Mouse (Mus musculus) embryonic facial prominence, embryonic 10.5 days (tissue): ENCODE data around the gene Sla2. TPM values are rescaled to one million over a fixed set of nuclear protein-coding genes. Genes with fewer than 3 reads are reported as not detected.
"Not testable (repeated sequence)": the region's sequence is repeated elsewhere in the genome, so short reads cannot be mapped to it uniquely, and the experiment has no call there.

Experiments used
- DNase-seq: peaks from one replicate; pipeline ENCODE4 v3.0.0-alpha.2; 2017; ENCODE audit warnings: low spot score
- H3K27ac ChIP-seq: fragments of 300-500 bp; sonication (generic); replicated peaks from 2 replicates; pipeline ENCODE4 v1.5.1; 2016; ENCODE audit warnings: mild to moderate bottlenecking
- H3K27me3 ChIP-seq: fragments of 300-500 bp; sonication (generic); replicated peaks from 2 replicates; pipeline ENCODE4 v1.6.1; 2016; ENCODE audit warnings: low read depth, mild to moderate bottlenecking; ENCODE audit not compliant: poor library complexity, severe bottlenecking
- H3K36me3 ChIP-seq: fragments of 300-500 bp; sonication (generic); replicated peaks from 2 replicates; pipeline ENCODE4 v1.6.1; 2016; ENCODE audit warnings: mild to moderate bottlenecking, moderate library complexity
- H3K4me1 ChIP-seq: fragments of 300-500 bp; sonication (generic); 2 replicates; pipeline ENCODE4 v1.6.1; 2016
- H3K4me3 ChIP-seq: fragments of 300-500 bp; sonication (generic); 2 replicates; pipeline ENCODE4 v1.5.1; 2016; ENCODE audit warnings: mild to moderate bottlenecking, moderate library complexity
- H3K9me3 ChIP-seq: fragments of 300-500 bp; sonication (generic); 2 replicates; pipeline ENCODE4 v1.6.1; 2016; ENCODE audit warnings: mild to moderate bottlenecking
- WGBS: fragments of 180-500 bp; shearing (Covaris S2); methylation state at CpG from one replicate; pipeline ENCODE4 v1.1.7; 2016; 5-methylcytosine and 5-hydroxymethylcytosine counted together
- polyA plus RNA-seq: library from polyadenylated mRNA; unstranded; fragments of >200 nt; fragmentation: Nextera tagmentation; extraction: Ambion mirVana; gene quantifications from 2 replicates; pipeline ENCODE4 v1.2.1, GENCODE M21; 2016

Gene Sla2
- polyA plus RNA-seq, 1 experiment from 2014 or later: 0.49 TPM

- Histone ChIP-seq H3K36me3 (no peaks in the 10 kb centered on the region), H3K4me1 (0 out of 2 replicates have a peak, but pooled peaks cover 4% of the 10 kb centered on the region), H3K27me3 (no peaks in the 10 kb centered on the region), H3K4me3 (no peak overlapping the region), H3K9me3 (no peaks in the 10 kb centered on the region), H3K27ac (no peak overlapping the region)
- WGBS: 87% methylated on average over 9 of the region's 9 CpGs
- DNase-seq: no peak
Measured at GRCm38 (mm10) chr2:156897034-156897433, 10.0 kb upstream of the Sla2 start.

GRCm38 (mm10) chr2:156896384-156896914, 9.5 kb upstream of the Sla2 start:
- H3K9me3 ChIP-seq: no peaks in the 10 kb centered on the region
- WGBS: 85% methylated on average over 9 of the region's 9 CpGs
- 0 out of 2 replicates have a peak, but pooled peaks cover 4% of the 10 kb centered on the region for H3K4me1 ChIP-seq
- no peak overlapping the region for H3K27ac ChIP-seq
- DNase-seq: no peak
- no peak overlapping the region for H3K4me3 ChIP-seq
- H3K36me3 ChIP-seq: no peaks in the 10 kb centered on the region
- no peaks in the 10 kb centered on the region for H3K27me3 ChIP-seq

- DNase-seq: no peak
- Histone ChIP-seq H3K9me3 (no peaks in the 10 kb centered on the region), H3K27ac (no peak overlapping the region), H3K36me3 (no peaks in the 10 kb centered on the region), H3K4me3 (no peak overlapping the region), H3K4me1 (0 out of 2 replicates have a peak, but pooled peaks cover 4% of the 10 kb centered on the region), H3K27me3 (no peaks in the 10 kb centered on the region)
- 87% methylated on average over 15 of the region's 15 CpGs for WGBS
Measured at GRCm38 (mm10) chr2:156894496-156895265, 7.7 kb upstream of the Sla2 start.

GRCm38 (mm10) chr2:156892821-156893220, 5.8 kb upstream of the Sla2 start:
- H3K4me3 ChIP-seq: no peak overlapping the region
- H3K9me3 ChIP-seq: no peaks in the 10 kb centered on the region
- no peak overlapping the region for H3K27ac ChIP-seq
- no peaks in the 10 kb centered on the region for H3K27me3 ChIP-seq
- no peak for DNase-seq
- WGBS: 81% methylated on average over 6 of the region's 6 CpGs
- H3K4me1 ChIP-seq: 0 out of 2 replicates have a peak, but pooled peaks cover 4% of the 10 kb centered on the region
- no peaks in the 10 kb centered on the region for H3K36me3 ChIP-seq

- peak; percentile 27 for DNase-seq
- 59% methylated on average over 3 of the region's 3 CpGs for WGBS
- Histone ChIP-seq H3K36me3 (no peaks in the 10 kb centered on the region), H3K27ac (no peak overlapping the region), H3K9me3 (no peaks in the 10 kb centered on the region), H3K4me3 (no peak overlapping the region), H3K27me3 (no peaks in the 10 kb centered on the region), H3K4me1 (peaks cover 4% of the 10 kb centered on the region; the same call in 1 of the 2 replicates)
Measured at GRCm38 (mm10) chr2:156892240-156892639, 5.2 kb upstream of the Sla2 start.

GRCm38 (mm10) chr2:156888490-156888889, 1.5 kb upstream of the Sla2 start:
- 75% methylated on average over 3 of the region's 3 CpGs for WGBS
- H3K9me3 ChIP-seq: no peaks in the 10 kb centered on the region

GRCm38 (mm10) chr2:156886084-156886631, 834 bp downstream of the Sla2 start:
- no peak overlapping the region for H3K4me3 ChIP-seq
- 72% methylated on average over 10 of the region's 10 CpGs for WGBS
- H3K9me3 ChIP-seq: no peaks in the 10 kb centered on the region
- no peak overlapping the region for H3K27ac ChIP-seq
- H3K36me3 ChIP-seq: no peaks in the 10 kb centered on the region
- no peak for DNase-seq
- no peaks in the 10 kb centered on the region for H3K27me3 ChIP-seq
- peaks cover 20% of the 10 kb centered on the region for H3K4me1 ChIP-seq

More at GRCm38 (mm10) chr2:156888490-156888889, 1.5 kb upstream of the Sla2 start:
- no peak overlapping the region for H3K27ac ChIP-seq
- H3K36me3 ChIP-seq: no peaks in the 10 kb centered on the region
- no peaks in the 10 kb centered on the region for H3K27me3 ChIP-seq
- H3K4me3 ChIP-seq: no peak overlapping the region
- H3K4me1 ChIP-seq: peaks cover 21% of the 10 kb centered on the region
- DNase-seq: no peak

GRCm38 (mm10) chr2:156885666-156886065, 1.3 kb downstream of the Sla2 start:
- H3K9me3 ChIP-seq, H3K36me3 ChIP-seq, DNase-seq, H3K27me3 ChIP-seq, H3K4me3 ChIP-seq, H3K27ac ChIP-seq: not testable (repeated sequence)
- H3K4me1 ChIP-seq: peaks cover 20% of the 10 kb centered on the region
- WGBS: 65% methylated on average over 2 of the region's 2 CpGs

- H3K27me3 ChIP-seq: no peaks in the 10 kb centered on the region
- H3K9me3 ChIP-seq: no peaks in the 10 kb centered on the region
- H3K27ac ChIP-seq: no peak overlapping the region
- H3K4me3 ChIP-seq: no peak overlapping the region
- 87% methylated on average over 10 of the region's 10 CpGs for WGBS
- H3K36me3 ChIP-seq: no peaks in the 10 kb centered on the region
- peaks cover 20% of the 10 kb centered on the region for H3K4me1 ChIP-seq
- no peak for DNase-seq
Measured at GRCm38 (mm10) chr2:156884396-156885211, 2.4 kb downstream of the Sla2 start.

- DNase-seq: no peak
- 40% methylated on average over 10 of the region's 10 CpGs for WGBS
- H3K27ac ChIP-seq: no peak overlapping the region; the same call in 1 of the 2 replicates
Measured at GRCm38 (mm10) chr2:156882431-156883001, 4.5 kb downstream of the Sla2 start.

GRCm38 (mm10) chr2:156879541-156879940, 7.5 kb downstream of the Sla2 start:
- Histone ChIP-seq H3K4me3 (no peak overlapping the region), H3K27me3 (no peaks in the 10 kb centered on the region), H3K27ac (no peak overlapping the region), H3K9me3 (no peaks in the 10 kb centered on the region), H3K36me3 (peaks cover 14% of the 10 kb centered on the region), H3K4me1 (0 out of 2 replicates have a peak, but pooled peaks cover 3% of the 10 kb centered on the region)
- 82% methylated on average over 3 of the region's 3 CpGs for WGBS
- DNase-seq: no peak

More at GRCm38 (mm10) chr2:156882431-156883001, 4.5 kb downstream of the Sla2 start:
- Histone ChIP-seq H3K4me3 (no peak overlapping the region), H3K36me3 (no peaks in the 10 kb centered on the region), H3K27me3 (no peaks in the 10 kb centered on the region), H3K9me3 (no peaks in the 10 kb centered on the region), H3K4me1 (peaks cover 20% of the 10 kb centered on the region)

- Histone ChIP-seq H3K27ac (no peak overlapping the region), H3K27me3 (no peaks in the 10 kb centered on the region), H3K4me1 (0 out of 2 replicates have a peak, but pooled peaks cover 3% of the 10 kb centered on the region), H3K9me3 (no peaks in the 10 kb centered on the region), H3K4me3 (no peak overlapping the region), H3K36me3 (peaks cover 32% of the 10 kb centered on the region)
- 64% methylated on average over 9 of the region's 9 CpGs for WGBS
- DNase-seq: no peak
Measured at GRCm38 (mm10) chr2:156877726-156878125, 9.3 kb downstream of the Sla2 start.
